Mouse (Mus musculus): ENCODE results near the gene Ulk2. TPM values are rescaled to one million over a fixed set of nuclear protein-coding genes. Genes with fewer than 3 reads are reported as not detected.
"Not testable (repeated sequence)": the region's sequence is repeated elsewhere in the genome, so short reads cannot be mapped to it uniquely, and the experiment has no call there.

The Ulk2 gene
- polyA plus RNA-seq, 1 experiment, result 34.2 TPM

DNA sequence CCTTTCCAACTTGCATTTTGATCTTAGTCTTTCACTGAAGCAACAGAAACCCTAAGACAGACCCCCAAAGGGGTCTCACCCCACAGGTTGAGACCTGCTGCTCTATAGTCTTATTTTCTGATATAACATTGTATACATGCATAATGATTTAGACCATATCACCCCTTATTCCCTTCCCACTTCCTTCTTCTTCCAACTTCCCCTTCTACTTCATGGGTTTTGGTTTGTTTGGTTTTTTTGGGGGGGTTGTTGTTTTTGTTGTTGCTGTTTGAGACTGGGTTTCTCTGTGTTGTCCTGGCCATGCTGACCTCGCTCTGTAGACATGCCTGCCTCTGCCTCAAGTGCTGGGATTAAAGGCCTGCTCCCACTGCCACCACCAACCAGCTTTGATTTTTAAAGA is 15.7 kb downstream of the Ulk2 start:
- H3K36me3 ChIP-seq (ENCODE audit: control insufficient read depth, insufficient read depth, low read length), result peaks cover 13% of the 10 kb centered on the region
- H3K27ac ChIP-seq (ENCODE audit: insufficient read depth, low read depth, low read length), result no peak overlapping the region
- TF ChIP-seq CTCF (IDR thresholded peaks at IDR 0.05; ENCODE audit: extremely low read depth, insufficient read length, insufficient replicate concordance, low read depth, low read length), result no peak
- TF ChIP-seq POLR2A (IDR thresholded peaks at IDR 0.05; ENCODE audit: low read depth, low read length), result no peak
- H3K27me3 ChIP-seq (ENCODE audit: control insufficient read depth, insufficient read depth, low read length), result no peaks in the 10 kb centered on the region
- H3K4me3 ChIP-seq (ENCODE audit: low read depth, low read length), result no peak overlapping the region
- no peaks in the 10 kb centered on the region for H3K4me1 ChIP-seq (ENCODE audit: control insufficient read depth, insufficient read depth, insufficient read length, low read length)
- 94% methylated on average over 1 of the region's 1 CpGs for WGBS

DNA sequence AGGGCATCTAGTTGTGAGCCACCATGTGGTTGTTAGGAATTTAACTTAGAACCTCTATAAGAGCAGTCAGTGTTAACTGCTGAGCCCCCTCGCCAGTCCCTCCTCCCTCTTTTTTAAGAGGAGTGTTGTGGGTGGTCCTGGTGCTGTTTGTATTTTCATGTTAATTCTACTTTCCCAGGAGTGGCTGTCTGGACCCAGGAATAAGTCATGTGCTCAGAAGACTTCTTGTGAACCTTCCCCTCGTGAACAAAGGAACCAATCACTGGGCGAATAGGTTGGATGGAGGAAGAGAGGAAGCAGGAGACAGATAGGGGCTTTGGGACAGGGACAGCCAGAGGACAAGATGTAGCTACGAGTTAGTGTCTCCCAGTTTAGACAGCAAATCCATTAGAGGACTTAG is 45.1 kb downstream of the Ulk2 start:
- peaks cover 23% of the 10 kb centered on the region for H3K36me3 ChIP-seq (ENCODE audit: control insufficient read depth, insufficient read depth, low read length)

DNA sequence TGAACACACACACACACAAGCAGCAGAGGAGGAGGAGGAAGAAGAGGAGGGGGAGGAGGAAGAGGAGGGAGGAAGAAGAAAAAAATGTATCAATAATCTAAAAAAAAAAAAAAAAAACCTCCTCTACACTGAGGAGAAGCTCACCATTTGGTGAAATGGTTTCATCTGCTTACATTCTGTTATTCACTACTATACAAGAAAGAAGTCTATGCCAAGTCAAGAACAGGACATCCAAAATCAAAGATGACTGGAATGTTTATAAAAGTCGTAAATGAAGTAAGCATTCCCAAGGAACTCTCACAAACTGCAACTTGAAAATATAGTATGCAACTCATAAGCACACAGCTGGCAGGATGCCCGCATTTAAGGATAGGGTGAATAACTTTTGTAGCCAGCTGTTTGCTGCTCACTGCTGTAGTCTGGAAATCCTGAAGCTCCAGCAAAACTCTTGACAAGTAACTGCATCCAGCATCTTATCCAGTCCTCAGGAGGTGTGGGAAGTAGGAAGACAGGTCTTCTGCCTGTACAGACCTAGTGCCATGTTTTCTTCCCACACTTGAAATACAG is 46.2 kb downstream of the Ulk2 start:
- TF ChIP-seq CTCF (IDR thresholded peaks at IDR 0.05; ENCODE audit: extremely low read depth, insufficient read length, insufficient replicate concordance, low read depth, low read length) (no peak), POLR2A (IDR thresholded peaks at IDR 0.05; ENCODE audit: low read depth, low read length) (no peak)
- H3K4me3 ChIP-seq (ENCODE audit: low read depth, low read length), result no peak overlapping the region
- no peaks in the 10 kb centered on the region for H3K27me3 ChIP-seq (ENCODE audit: control insufficient read depth, insufficient read depth, low read length)
- H3K36me3 ChIP-seq (ENCODE audit: control insufficient read depth, insufficient read depth, low read length), result peaks cover 21% of the 10 kb centered on the region
- H3K27ac ChIP-seq (ENCODE audit: insufficient read depth, low read depth, low read length), result no peak overlapping the region
- no peaks in the 10 kb centered on the region for H3K4me1 ChIP-seq (ENCODE audit: control insufficient read depth, insufficient read depth, insufficient read length, low read length)
- WGBS, result 76% methylated on average over 2 of the region's 2 CpGs

More for the DNA sequence above, 45.1 kb downstream of the Ulk2 start:
- no peak overlapping the region for H3K4me3 ChIP-seq (ENCODE audit: low read depth, low read length)
- TF ChIP-seq POLR2A (IDR thresholded peaks at IDR 0.05; ENCODE audit: low read depth, low read length) (no peak), CTCF (IDR thresholded peaks at IDR 0.05; ENCODE audit: extremely low read depth, insufficient read length, insufficient replicate concordance, low read depth, low read length) (no peak)
- no peak overlapping the region for H3K27ac ChIP-seq (ENCODE audit: insufficient read depth, low read depth, low read length)
- WGBS, result 80% methylated on average over 4 of the region's 4 CpGs
- no peaks in the 10 kb centered on the region for H3K27me3 ChIP-seq (ENCODE audit: control insufficient read depth, insufficient read depth, low read length)
- no peaks in the 10 kb centered on the region for H3K4me1 ChIP-seq (ENCODE audit: control insufficient read depth, insufficient read depth, insufficient read length, low read length)

DNA sequence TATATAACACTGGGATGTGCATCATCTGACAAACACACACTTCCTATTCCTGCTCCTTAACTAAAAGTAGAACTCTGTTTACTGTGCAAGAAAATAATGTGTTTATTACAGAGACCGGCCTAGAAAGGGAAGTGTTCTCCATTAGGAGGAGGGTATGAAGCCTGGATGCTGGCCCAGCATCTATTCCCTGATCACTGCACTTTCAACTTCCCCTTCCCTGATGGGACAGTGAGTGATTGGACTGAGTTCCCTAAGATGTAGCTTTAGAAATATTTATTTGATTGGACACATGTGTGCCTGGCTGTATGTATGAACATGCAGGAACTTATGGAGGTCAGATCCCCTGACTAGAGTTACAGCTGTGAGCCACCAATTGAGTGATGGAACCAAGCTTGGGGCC is 61.4 kb downstream of the Ulk2 start:
- 68% methylated on average over 1 of the region's 1 CpGs for WGBS
- Histone ChIP-seq H3K4me3 (ENCODE audit: low read depth, low read length) (no peak overlapping the region), H3K4me1 (ENCODE audit: control insufficient read depth, insufficient read depth, insufficient read length, low read length) (no peaks in the 10 kb centered on the region), H3K27ac (ENCODE audit: insufficient read depth, low read depth, low read length) (no peak overlapping the region), H3K36me3 (ENCODE audit: control insufficient read depth, insufficient read depth, low read length) (peaks cover 16% of the 10 kb centered on the region), H3K27me3 (ENCODE audit: control insufficient read depth, insufficient read depth, low read length) (no peaks in the 10 kb centered on the region)
- TF ChIP-seq POLR2A (IDR thresholded peaks at IDR 0.05; ENCODE audit: low read depth, low read length) (no peak), CTCF (IDR thresholded peaks at IDR 0.05; ENCODE audit: extremely low read depth, insufficient read length, insufficient replicate concordance, low read depth, low read length) (no peak)

DNA sequence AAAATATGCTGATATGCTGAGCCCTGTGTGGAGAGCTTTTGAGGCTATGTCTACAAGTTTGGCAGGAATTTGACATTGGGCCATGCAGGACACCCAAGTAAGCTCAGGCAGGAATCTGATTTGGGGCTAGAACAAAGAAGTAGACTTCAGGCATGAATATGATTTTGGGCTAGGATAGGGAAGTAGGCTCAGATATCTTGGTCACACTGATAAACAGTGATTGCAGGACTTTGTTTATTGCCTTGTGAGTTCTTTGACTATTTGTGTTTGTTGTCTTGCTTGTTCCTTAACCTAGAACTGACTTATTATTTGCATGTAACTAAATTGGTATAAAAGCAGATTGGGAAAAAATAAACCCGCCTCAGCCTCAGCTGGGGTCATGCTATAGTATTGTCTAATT is 66.3 kb downstream of the Ulk2 start:
- TF ChIP-seq POLR2A (IDR thresholded peaks at IDR 0.05; ENCODE audit: low read depth, low read length) (no peak), CTCF (IDR thresholded peaks at IDR 0.05; ENCODE audit: extremely low read depth, insufficient read length, insufficient replicate concordance, low read depth, low read length) (no peak)
- Histone ChIP-seq H3K4me3 (ENCODE audit: low read depth, low read length) (no peak overlapping the region), H3K27ac (ENCODE audit: insufficient read depth, low read depth, low read length) (no peak overlapping the region), H3K36me3 (ENCODE audit: control insufficient read depth, insufficient read depth, low read length) (peaks cover 31% of the 10 kb centered on the region), H3K27me3 (ENCODE audit: control insufficient read depth, insufficient read depth, low read length) (no peaks in the 10 kb centered on the region), H3K4me1 (ENCODE audit: control insufficient read depth, insufficient read depth, insufficient read length, low read length) (no peaks in the 10 kb centered on the region)
- 97% methylated on average over 1 of the region's 1 CpGs for WGBS

DNA sequence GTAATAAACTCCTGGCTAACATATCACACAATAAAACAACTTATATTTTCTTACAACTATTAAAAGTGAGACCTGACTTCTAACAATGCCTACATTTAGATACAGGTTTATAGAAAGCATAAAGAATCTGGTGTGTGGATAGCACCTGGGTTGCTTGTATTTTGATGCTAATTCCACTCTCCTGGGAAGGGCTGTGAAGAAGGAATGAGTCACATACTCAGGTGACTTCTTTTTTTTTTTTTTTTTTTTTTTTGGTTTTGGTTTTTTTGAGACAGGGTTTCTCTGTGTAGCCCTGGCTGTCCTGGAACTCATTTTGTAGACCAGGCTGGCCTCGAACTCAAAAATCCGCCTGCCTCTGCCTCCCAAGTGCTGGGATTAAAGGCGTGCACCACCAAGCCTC is 72.3 kb downstream of the Ulk2 start:
- 95% methylated on average over 3 of the region's 3 CpGs for WGBS
- not testable (repeated sequence) for H3K4me3 ChIP-seq (ENCODE audit: low read depth, low read length); H3K27me3 ChIP-seq (ENCODE audit: control insufficient read depth, insufficient read depth, low read length); H3K4me1 ChIP-seq (ENCODE audit: control insufficient read depth, insufficient read depth, insufficient read length, low read length); H3K27ac ChIP-seq (ENCODE audit: insufficient read depth, low read depth, low read length)
- H3K36me3 ChIP-seq (ENCODE audit: control insufficient read depth, insufficient read depth, low read length), result peaks cover 42% of the 10 kb centered on the region

DNA sequence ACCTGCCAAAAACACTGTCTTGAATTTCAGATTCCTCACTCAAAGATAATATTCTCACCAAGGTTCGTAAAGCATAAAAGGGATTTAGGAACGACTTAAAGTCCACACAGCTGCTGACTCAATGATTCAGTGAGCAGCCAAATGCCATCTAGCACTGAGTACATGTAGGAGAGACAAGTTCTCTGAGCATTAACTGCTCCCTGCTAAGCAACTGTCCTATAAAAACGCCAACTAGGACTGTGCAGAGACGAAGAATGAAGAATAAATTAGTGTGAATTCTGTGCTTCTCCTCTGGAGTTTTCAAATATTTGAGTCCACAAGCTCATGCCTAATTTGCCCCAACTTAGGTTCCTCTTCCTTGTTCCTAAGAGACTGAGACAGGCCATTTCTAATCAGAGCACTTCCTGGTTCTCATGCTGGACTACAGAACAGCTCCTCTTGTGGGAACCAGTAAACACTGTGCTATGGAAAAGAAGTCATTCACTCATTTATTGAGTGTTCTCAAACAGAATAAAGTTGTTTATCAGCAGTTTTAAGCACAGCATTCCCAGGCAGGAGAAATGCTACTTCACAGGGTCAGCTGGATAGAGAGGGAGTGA is 80.2 kb downstream of the Ulk2 start:
- no peak overlapping the region for H3K27ac ChIP-seq (ENCODE audit: insufficient read depth, low read depth, low read length)
- TF ChIP-seq CTCF (IDR thresholded peaks at IDR 0.05; ENCODE audit: extremely low read depth, insufficient read length, insufficient replicate concordance, low read depth, low read length) (no peak), POLR2A (IDR thresholded peaks at IDR 0.05; ENCODE audit: low read depth, low read length) (no peak)
- peaks cover 15% of the 10 kb centered on the region for H3K36me3 ChIP-seq (ENCODE audit: control insufficient read depth, insufficient read depth, low read length)
- no peaks in the 10 kb centered on the region for H3K4me1 ChIP-seq (ENCODE audit: control insufficient read depth, insufficient read depth, insufficient read length, low read length)
- 67% methylated on average over 4 of the region's 4 CpGs for WGBS
- no peaks in the 10 kb centered on the region for H3K27me3 ChIP-seq (ENCODE audit: control insufficient read depth, insufficient read depth, low read length)
- H3K4me3 ChIP-seq (ENCODE audit: low read depth, low read length), result no peak overlapping the region
